Mouse (Mus musculus) stomach, postnatal 0 days (tissue): ENCODE results near the gene Slc5a4b.
"Not testable (repeated sequence)": the region's sequence is repeated elsewhere in the genome, so short reads cannot be mapped to it uniquely, and the experiment has no call there.

Source experiments
- CTCF ChIP-seq: IDR thresholded peaks from 2 replicates; pipeline ENCODE4 v1.5.1; 2016; ENCODE audit warnings: antibody characterized with exemption, low read depth, mild to moderate bottlenecking, moderate library complexity
- EP300 ChIP-seq: optimal IDR thresholded peaks from 2 replicates; pipeline ENCODE3; 2016; ENCODE audit warnings: antibody characterized with exemption

GRCm38 (mm10) chr10:76077008-76077407, 33.8 kb downstream of the Slc5a4b start:
- TF ChIP-seq CTCF, EP300: not testable (repeated sequence)
